Mouse (Mus musculus): ENCODE results near the gene Gm13420. TPM values are rescaled to one million over a fixed set of nuclear protein-coding genes. Genes with fewer than 3 reads are reported as not detected.
"Not testable (repeated sequence)": the region's sequence is repeated elsewhere in the genome, so short reads cannot be mapped to it uniquely, and the experiment has no call there.

The Gm13420 gene
- polyA plus RNA-seq, 1 experiment from 2014 or later: not detected

DNA sequence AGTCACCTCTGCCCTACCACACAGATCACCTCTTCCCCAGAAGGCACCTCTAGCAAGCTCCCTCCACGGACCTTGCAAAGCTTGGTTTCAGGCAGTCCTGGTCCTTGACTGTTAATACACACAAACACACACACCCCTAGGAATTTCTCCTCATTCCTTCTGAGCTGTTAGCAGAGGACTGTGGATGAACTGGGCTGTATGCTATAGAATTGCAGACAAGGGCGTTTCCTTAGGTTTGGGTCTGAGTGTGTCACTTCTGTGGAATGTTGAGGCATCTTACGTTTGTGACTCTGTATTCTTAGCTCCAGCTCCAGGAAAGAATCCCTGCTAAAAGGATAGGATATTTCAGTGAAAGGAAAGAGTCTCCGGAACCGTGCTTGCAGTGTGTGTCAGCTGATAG, 39.6 kb downstream of the Gm13420 start:
- H3K27me3 ChIP-seq (ENCODE audit: control insufficient read depth, insufficient read depth, low read length): no peaks in the 10 kb centered on the region
- H3K36me3 ChIP-seq (ENCODE audit: control insufficient read depth, insufficient read depth, low read length): peaks cover 5% of the 10 kb centered on the region; the same call in 1 of the 2 replicates
- no peak overlapping the region for H3K27ac ChIP-seq (ENCODE audit: low read depth, low read length)
- H3K4me2 ChIP-seq (replicated peaks; ENCODE audit: low read depth, low read length): no peak overlapping the region
- H3K4me1 ChIP-seq (replicated peaks; ENCODE audit: control insufficient read depth, insufficient read depth, low read length): no peaks in the 10 kb centered on the region
- H3K9ac ChIP-seq (ENCODE audit: low read depth, low read length): no peak overlapping the region
- ATAC-seq (ENCODE audit: low FRiP score): no peak
- no peak for DNase-seq (ENCODE audit: low spot score)
- no peaks in the 10 kb centered on the region for H3K9me3 ChIP-seq (ENCODE audit: control insufficient read depth, low read length)
- no peak overlapping the region for H3K4me3 ChIP-seq (ENCODE audit: low read depth, low read length)
- 90% methylated on average over 5 of the region's 5 CpGs for WGBS

DNA sequence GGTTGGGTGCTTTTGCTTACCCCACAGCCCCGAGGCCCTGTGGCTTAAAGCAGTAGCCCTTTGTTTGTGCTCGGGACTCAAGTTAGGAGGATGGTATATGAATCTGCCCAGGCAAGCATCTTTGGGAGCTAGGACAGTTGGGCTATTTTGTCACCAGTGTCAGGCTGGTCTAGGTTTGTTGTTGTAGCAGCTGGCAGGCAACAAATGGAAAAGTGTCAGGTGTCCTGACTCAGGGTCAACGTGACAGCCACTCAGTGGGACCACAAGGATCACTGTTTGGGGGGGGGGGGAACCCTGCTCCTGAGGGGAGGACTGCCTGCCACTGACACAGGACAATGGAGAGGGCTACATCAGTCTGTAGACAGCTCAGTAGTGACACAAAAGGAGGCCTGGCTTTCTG, 40.4 kb downstream of the Gm13420 start:
- Histone ChIP-seq H3K9ac (ENCODE audit: low read depth, low read length) (no peak overlapping the region), H3K36me3 (ENCODE audit: control insufficient read depth, insufficient read depth, low read length) (peaks cover 9% of the 10 kb centered on the region; the same call in 1 of the 2 replicates), H3K27me3 (ENCODE audit: control insufficient read depth, insufficient read depth, low read length) (no peaks in the 10 kb centered on the region), H3K9me3 (ENCODE audit: control insufficient read depth, low read length) (no peaks in the 10 kb centered on the region), H3K4me3 (ENCODE audit: low read depth, low read length) (no peak overlapping the region), H3K4me2 (replicated peaks; ENCODE audit: low read depth, low read length) (no peak overlapping the region), H3K4me1 (replicated peaks; ENCODE audit: control insufficient read depth, insufficient read depth, low read length) (no peaks in the 10 kb centered on the region), H3K27ac (ENCODE audit: low read depth, low read length) (no peak overlapping the region)
- no peak for DNase-seq (ENCODE audit: low spot score)
- WGBS: 63% methylated on average over 3 of the region's 3 CpGs
- ATAC-seq (ENCODE audit: low FRiP score): no peak

DNA sequence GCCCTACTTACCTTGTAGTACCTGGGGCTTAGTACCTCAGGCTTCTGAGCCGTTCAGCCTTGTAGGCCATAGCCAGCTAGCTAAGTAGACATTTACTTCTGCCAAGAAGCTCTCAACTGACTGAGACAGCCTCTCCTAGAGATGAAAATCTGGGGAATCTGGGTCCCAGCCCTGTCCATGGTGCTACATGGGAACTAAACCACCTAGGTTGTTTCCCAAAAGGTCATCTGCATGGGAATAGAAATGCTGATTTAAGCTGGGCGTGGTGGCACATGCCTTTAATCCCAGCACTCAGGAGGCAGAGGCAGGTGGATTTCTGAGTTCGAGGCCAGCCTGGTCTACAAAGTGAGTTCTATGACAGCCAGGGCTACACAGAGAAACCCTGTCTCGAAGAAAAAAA, 43.3 kb downstream of the Gm13420 start:
- H3K27me3 ChIP-seq (ENCODE audit: control insufficient read depth, insufficient read depth, low read length); H3K4me3 ChIP-seq (ENCODE audit: low read depth, low read length); H3K4me2 ChIP-seq (replicated peaks; ENCODE audit: low read depth, low read length); H3K9ac ChIP-seq (ENCODE audit: low read depth, low read length); H3K4me1 ChIP-seq (replicated peaks; ENCODE audit: control insufficient read depth, insufficient read depth, low read length); H3K27ac ChIP-seq (ENCODE audit: low read depth, low read length); ATAC-seq (ENCODE audit: low FRiP score); H3K9me3 ChIP-seq (ENCODE audit: control insufficient read depth, low read length); DNase-seq (ENCODE audit: low spot score): not testable (repeated sequence)
- H3K36me3 ChIP-seq (ENCODE audit: control insufficient read depth, insufficient read depth, low read length): peaks cover 17% of the 10 kb centered on the region; the same call in 1 of the 2 replicates
- 84% methylated on average over 4 of the region's 4 CpGs for WGBS

DNA sequence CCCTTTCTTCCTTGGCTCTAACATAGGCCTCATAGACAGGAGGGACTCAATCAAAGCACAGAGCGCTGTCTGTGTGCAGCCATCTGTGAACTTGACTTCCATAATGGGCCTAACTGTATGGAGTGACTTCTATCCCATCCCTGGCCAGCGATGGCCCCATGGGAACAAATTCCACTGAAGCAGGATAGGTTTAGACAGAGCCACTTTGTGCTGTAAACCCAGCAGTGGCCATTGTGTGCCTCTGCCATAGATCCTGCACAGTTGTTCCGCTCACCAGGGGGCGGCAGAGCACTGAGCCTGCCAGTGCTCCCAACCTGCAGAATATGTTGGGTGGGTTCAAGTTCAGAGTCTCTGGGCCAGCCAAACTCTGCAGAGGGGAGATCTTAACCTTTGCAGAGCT, 43.8 kb downstream of the Gm13420 start:
- 84% methylated on average over 4 of the region's 4 CpGs for WGBS
- no peaks in the 10 kb centered on the region for H3K4me1 ChIP-seq (replicated peaks; ENCODE audit: control insufficient read depth, insufficient read depth, low read length)
- ATAC-seq (ENCODE audit: low FRiP score) (no peak), DNase-seq (ENCODE audit: low spot score) (peak; percentile 41)
- H3K9me3 ChIP-seq (ENCODE audit: control insufficient read depth, low read length): no peaks in the 10 kb centered on the region
- H3K4me2 ChIP-seq (replicated peaks; ENCODE audit: low read depth, low read length): no peak overlapping the region
- no peak overlapping the region for H3K4me3 ChIP-seq (ENCODE audit: low read depth, low read length)
- no peaks in the 10 kb centered on the region for H3K27me3 ChIP-seq (ENCODE audit: control insufficient read depth, insufficient read depth, low read length)
- no peak overlapping the region for H3K9ac ChIP-seq (ENCODE audit: low read depth, low read length)
- H3K36me3 ChIP-seq (ENCODE audit: control insufficient read depth, insufficient read depth, low read length): peaks cover 22% of the 10 kb centered on the region; the same call in 1 of the 2 replicates
- no peak overlapping the region for H3K27ac ChIP-seq (ENCODE audit: low read depth, low read length)

DNA sequence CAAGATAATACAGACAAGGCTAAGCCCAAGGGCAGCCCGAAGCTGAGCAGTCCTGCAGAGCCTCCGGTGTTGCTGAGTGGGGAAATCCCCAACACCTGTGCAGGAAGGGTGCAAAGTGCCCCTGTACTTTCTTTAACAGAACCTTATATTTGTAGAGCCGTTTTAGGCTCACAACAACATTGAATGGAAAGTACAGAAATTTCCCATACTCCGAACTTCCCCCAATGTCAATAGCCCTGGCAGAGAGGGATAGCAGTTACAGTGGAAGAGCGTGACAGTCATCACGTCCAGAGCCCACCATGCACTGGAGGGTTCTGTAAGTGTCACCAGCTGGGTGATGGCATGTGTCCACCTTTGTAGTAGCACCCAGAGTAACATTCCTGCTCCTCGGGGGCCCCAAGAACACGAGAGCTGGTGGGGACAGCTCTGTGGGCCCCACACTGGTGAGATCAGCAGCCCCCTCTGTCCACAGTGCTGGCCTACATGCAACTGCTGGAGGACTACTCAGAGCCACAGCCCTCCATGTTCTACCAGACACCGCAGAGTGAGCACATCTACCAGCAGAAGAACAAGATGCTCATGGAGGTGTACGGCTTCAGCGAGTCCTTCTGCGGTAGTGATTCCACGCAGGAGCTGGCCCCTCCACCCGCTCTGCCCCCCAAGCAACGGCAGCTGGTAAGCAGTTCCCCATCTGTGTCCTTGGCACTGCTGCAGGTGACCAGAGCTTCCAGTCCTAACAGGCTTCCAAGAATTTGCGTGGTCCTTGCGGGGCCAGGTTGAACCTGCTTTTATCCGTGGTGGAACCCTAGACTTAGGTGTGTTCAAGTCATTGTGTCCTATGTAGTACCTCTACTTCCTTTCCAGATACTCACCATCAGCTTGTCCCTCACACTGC, 44.5 kb downstream of the Gm13420 start:
- DNase-seq (ENCODE audit: low spot score): no peak
- Histone ChIP-seq H3K4me2 (replicated peaks; ENCODE audit: low read depth, low read length) (no peak overlapping the region), H3K27me3 (ENCODE audit: control insufficient read depth, insufficient read depth, low read length) (no peaks in the 10 kb centered on the region), H3K36me3 (ENCODE audit: control insufficient read depth, insufficient read depth, low read length) (peaks cover 25% of the 10 kb centered on the region), H3K4me3 (ENCODE audit: low read depth, low read length) (no peak overlapping the region), H3K27ac (ENCODE audit: low read depth, low read length) (0 out of 2 replicates have a peak overlapping the region, but pooled peaks have one; percentile 24), H3K9ac (ENCODE audit: low read depth, low read length) (no peak overlapping the region), H3K9me3 (ENCODE audit: control insufficient read depth, low read length) (no peaks in the 10 kb centered on the region), H3K4me1 (replicated peaks; ENCODE audit: control insufficient read depth, insufficient read depth, low read length) (no peaks in the 10 kb centered on the region)
- no peak for ATAC-seq (ENCODE audit: low FRiP score)
- 95% methylated on average over 18 of the region's 18 CpGs for WGBS

DNA sequence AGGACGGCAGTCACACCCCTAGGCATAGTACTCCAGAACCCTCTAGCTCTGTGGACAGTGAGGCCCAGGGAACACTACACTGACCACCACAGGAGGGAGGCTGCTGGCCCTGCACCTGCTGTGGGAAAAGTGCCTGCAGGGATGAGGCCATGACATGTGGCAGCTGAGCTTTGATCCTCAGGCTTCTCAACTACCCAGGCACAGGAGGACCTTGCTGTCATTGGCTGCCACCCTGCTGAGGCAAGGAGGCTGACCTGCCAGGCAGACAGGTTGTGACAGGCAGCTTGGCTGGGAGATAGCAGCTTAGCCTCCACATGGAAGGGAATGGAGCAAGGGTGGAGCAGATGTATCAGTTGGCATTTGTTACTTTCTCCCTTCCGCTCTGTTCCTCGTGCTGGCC, 46.0 kb downstream of the Gm13420 start:
- H3K27ac ChIP-seq (ENCODE audit: low read depth, low read length): no peak overlapping the region

DNA sequence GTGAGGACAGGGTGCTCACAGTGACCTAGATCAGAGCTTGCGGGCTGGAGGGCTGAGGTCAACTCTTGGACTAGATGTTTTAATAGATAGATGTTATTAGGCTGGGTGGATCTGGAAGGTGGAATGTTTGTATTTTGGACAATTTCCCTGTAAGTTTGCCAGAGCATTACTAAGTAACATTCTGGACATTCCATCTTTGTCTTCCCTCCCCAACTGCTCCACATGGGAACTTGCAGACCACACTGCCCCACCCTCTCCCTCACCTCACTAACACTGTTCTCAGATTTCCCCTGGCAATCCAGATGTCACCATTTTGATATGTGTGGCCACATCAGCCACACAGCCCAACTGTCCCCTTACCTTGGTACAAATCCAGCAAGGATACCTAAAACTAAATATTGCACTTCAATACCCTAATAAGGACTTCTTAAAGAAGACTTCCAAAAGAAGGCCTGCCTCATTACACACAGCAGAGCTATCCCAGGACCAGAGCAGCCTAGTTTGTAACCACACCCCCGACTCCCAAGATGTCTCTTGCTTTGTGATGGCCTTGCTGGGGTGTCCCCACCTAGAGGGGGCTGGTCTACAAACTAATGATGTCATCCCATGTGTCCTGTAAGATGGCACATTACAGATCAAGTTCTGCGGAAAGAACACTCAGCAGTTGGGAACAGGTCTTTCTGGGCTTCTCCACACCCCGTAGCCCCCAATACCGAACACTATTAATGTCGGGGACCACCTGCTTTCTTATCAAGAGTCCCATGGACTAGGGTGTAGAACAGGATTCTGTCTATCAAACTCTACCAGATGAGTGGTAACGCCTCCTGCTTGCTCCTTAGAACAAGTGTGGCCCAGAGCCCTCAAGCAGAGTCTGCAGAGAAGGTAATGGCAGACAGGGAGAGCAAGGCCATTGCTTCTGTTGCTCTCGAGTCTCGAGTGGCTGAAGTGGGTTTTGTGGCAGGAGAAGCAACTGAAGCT, 48.1 kb downstream of the Gm13420 start:
- no peak overlapping the region for H3K9ac ChIP-seq (ENCODE audit: low read depth, low read length)
- peaks cover 28% of the 10 kb centered on the region for H3K36me3 ChIP-seq (ENCODE audit: control insufficient read depth, insufficient read depth, low read length)
- no peak for DNase-seq (ENCODE audit: low spot score)
- H3K27me3 ChIP-seq (ENCODE audit: control insufficient read depth, insufficient read depth, low read length): no peaks in the 10 kb centered on the region
- H3K27ac ChIP-seq (ENCODE audit: low read depth, low read length): no peak overlapping the region
- no peaks in the 10 kb centered on the region for H3K9me3 ChIP-seq (ENCODE audit: control insufficient read depth, low read length)
- no peak overlapping the region for H3K4me3 ChIP-seq (ENCODE audit: low read depth, low read length)
- WGBS: 95% methylated on average over 9 of the region's 9 CpGs
- no peaks in the 10 kb centered on the region for H3K4me1 ChIP-seq (replicated peaks; ENCODE audit: control insufficient read depth, insufficient read depth, low read length)
- ATAC-seq (ENCODE audit: low FRiP score): no peak
- H3K4me2 ChIP-seq (replicated peaks; ENCODE audit: low read depth, low read length): no peak overlapping the region

More for the DNA sequence above, 46.0 kb downstream of the Gm13420 start:
- WGBS: 84% methylated on average over 3 of the region's 3 CpGs
- DNase-seq (ENCODE audit: low spot score) (no peak), ATAC-seq (ENCODE audit: low FRiP score) (no peak)
- H3K4me1 ChIP-seq (replicated peaks; ENCODE audit: control insufficient read depth, insufficient read depth, low read length): no peaks in the 10 kb centered on the region
- H3K27me3 ChIP-seq (ENCODE audit: control insufficient read depth, insufficient read depth, low read length): no peaks in the 10 kb centered on the region
- H3K9ac ChIP-seq (ENCODE audit: low read depth, low read length): no peak overlapping the region
- no peak overlapping the region for H3K4me2 ChIP-seq (replicated peaks; ENCODE audit: low read depth, low read length)
- no peak overlapping the region for H3K4me3 ChIP-seq (ENCODE audit: low read depth, low read length)
- H3K9me3 ChIP-seq (ENCODE audit: control insufficient read depth, low read length): no peaks in the 10 kb centered on the region
- peaks cover 25% of the 10 kb centered on the region for H3K36me3 ChIP-seq (ENCODE audit: control insufficient read depth, insufficient read depth, low read length)

DNA sequence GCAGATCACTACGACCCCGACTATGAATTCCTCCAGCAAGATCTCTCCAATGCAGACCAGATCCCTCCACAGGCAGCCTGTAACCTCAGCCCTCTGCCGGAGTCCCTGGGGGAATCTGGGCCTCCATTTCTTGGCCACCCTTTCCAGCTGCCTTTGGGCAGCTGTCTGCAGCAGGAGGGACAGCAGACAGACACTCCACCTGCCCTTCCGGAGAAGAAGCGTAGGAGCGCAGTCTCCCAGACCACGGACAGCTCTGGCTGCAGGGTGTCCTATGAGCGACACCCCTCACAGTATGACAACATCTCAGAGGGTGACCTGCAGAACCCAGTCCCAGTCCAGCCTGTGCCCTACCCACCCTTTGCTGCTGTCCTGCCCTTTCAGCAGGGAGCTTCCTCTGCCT, 49.3 kb downstream of the Gm13420 start:
- no peak for DNase-seq (ENCODE audit: low spot score)
- Histone ChIP-seq H3K36me3 (ENCODE audit: control insufficient read depth, insufficient read depth, low read length) (peaks cover 25% of the 10 kb centered on the region), H3K9me3 (ENCODE audit: control insufficient read depth, low read length) (no peaks in the 10 kb centered on the region), H3K27ac (ENCODE audit: low read depth, low read length) (no peak overlapping the region), H3K4me3 (ENCODE audit: low read depth, low read length) (no peak overlapping the region), H3K4me1 (replicated peaks; ENCODE audit: control insufficient read depth, insufficient read depth, low read length) (no peaks in the 10 kb centered on the region), H3K27me3 (ENCODE audit: control insufficient read depth, insufficient read depth, low read length) (no peaks in the 10 kb centered on the region), H3K4me2 (replicated peaks; ENCODE audit: low read depth, low read length) (no peak overlapping the region), H3K9ac (ENCODE audit: low read depth, low read length) (no peak overlapping the region)
- ATAC-seq (ENCODE audit: low FRiP score): no peak
- WGBS: 96% methylated on average over 8 of the region's 8 CpGs

Measured in hindbrain, embryonic 11.5 days (tissue).